Mouse (Mus musculus): ENCODE measurements at regions not wholly inside any gene's neighbourhood (a gene's known extent, or its start where the extent isn't known, plus 50 kb on each side); places are given as distances from the start of the nearest gene placed in this dataset.
A peak's percentile ranks its signal among the peaks of the same experiment; 100 is the strongest.

- no peaks in the 10 kb centered on the region; the same call in 1 of the 2 replicates for H3K27me3 ChIP-seq (ENCODE audit: control insufficient read depth, insufficient read depth, low read length)
Observed at GRCm38 (mm10) chr6:100025531-100025951, 261.7 kb downstream of the Rybp start.

GRCm38 (mm10) chr6:100023434-100024095 is 263.7 kb downstream of the Rybp start:
- intact Hi-C loops (cut with DNase I) = no loop called here
- H3K4me3 ChIP-seq = no peak overlapping the region
- H3K4me1 ChIP-seq (ENCODE audit: control insufficient read depth, insufficient read depth, low read length) = no peaks in the 10 kb centered on the region
- WGBS = 83% methylated on average over 7 of the region's 7 CpGs
- H3K79me2 ChIP-seq (replicated peaks; ENCODE audit: control insufficient read depth, insufficient read depth, low read length) = no peaks in the 10 kb centered on the region
- H3K9ac ChIP-seq (ENCODE audit: low read depth, low read length) = no peak overlapping the region
- no peak overlapping the region for H3K27ac ChIP-seq
- no peaks in the 10 kb centered on the region for H3K36me3 ChIP-seq (ENCODE audit: control insufficient read depth, insufficient read depth, low read length)
- H3K27me3 ChIP-seq (ENCODE audit: control insufficient read depth, insufficient read depth, low read length) = no peaks in the 10 kb centered on the region; the same call in 1 of the 2 replicates
- TF ChIP-seq EP300 (IDR thresholded peaks at IDR 0.05; ENCODE audit: insufficient read depth, low read depth, low read length) = no peak
- no peak for TF ChIP-seq POLR2A (IDR thresholded peaks at IDR 0.05; ENCODE audit: insufficient read depth, low read depth, low read length)
- TF ChIP-seq CTCF (IDR thresholded peaks at IDR 0.05) = no peak
- no peak for DNase-seq

More at GRCm38 (mm10) chr6:100025531-100025951, 261.7 kb downstream of the Rybp start:
- Histone ChIP-seq H3K36me3 (ENCODE audit: control insufficient read depth, insufficient read depth, low read length) (no peaks in the 10 kb centered on the region), H3K4me1 (ENCODE audit: control insufficient read depth, insufficient read depth, low read length) (no peaks in the 10 kb centered on the region), H3K27ac (no peak overlapping the region), H3K79me2 (replicated peaks; ENCODE audit: control insufficient read depth, insufficient read depth, low read length) (no peaks in the 10 kb centered on the region), H3K9ac (ENCODE audit: low read depth, low read length) (no peak overlapping the region), H3K4me3 (no peak overlapping the region)
- DNase-seq = no peak
- intact Hi-C loops (cut with DNase I) = no loop called here
- WGBS = 81% methylated on average over 5 of the region's 5 CpGs
- TF ChIP-seq EP300 (IDR thresholded peaks at IDR 0.05; ENCODE audit: insufficient read depth, low read depth, low read length) (no peak), POLR2A (IDR thresholded peaks at IDR 0.05; ENCODE audit: insufficient read depth, low read depth, low read length) (no peak), CTCF (IDR thresholded peaks at IDR 0.05) (no peak)

DNA sequence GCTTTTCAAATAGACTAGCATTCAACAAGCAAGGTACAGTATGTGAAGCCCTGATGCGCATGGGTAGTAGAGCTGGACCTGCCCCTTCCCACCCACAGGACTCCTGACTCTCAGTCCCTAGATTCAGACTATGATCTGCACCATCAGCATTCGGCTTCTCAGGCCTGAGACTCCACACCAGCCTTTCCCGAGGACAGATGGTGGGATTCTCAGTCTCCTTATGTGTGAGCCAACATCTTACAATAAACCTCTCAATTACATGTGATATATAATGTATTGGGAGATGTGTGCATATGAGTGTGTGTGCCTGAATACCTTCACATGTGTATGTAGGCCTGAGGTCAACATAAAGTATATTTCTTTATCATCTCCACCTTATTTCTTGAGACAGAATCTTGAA is 268.3 kb downstream of the Rybp start:
- Histone ChIP-seq H3K27me3 (ENCODE audit: control insufficient read depth, insufficient read depth, low read length) (no peaks in the 10 kb centered on the region; the same call in 1 of the 2 replicates), H3K27ac (no peak overlapping the region), H3K36me3 (ENCODE audit: control insufficient read depth, insufficient read depth, low read length) (no peaks in the 10 kb centered on the region), H3K9ac (ENCODE audit: low read depth, low read length) (no peak overlapping the region), H3K4me1 (ENCODE audit: control insufficient read depth, insufficient read depth, low read length) (peaks cover 2% of the 10 kb centered on the region; the same call in 1 of the 2 replicates), H3K4me3 (no peak overlapping the region), H3K79me2 (replicated peaks; ENCODE audit: control insufficient read depth, insufficient read depth, low read length) (no peaks in the 10 kb centered on the region)
- intact Hi-C loops (cut with DNase I) = loop anchor here (5.0 kb wide), 1 partner anchor 33 kb away; no protein-coding TSS in a partner anchor
- WGBS = 78% methylated on average over 3 of the region's 3 CpGs
- TF ChIP-seq EP300 (IDR thresholded peaks at IDR 0.05; ENCODE audit: insufficient read depth, low read depth, low read length) = no peak
- no peak for TF ChIP-seq CTCF (IDR thresholded peaks at IDR 0.05)
- TF ChIP-seq POLR2A (IDR thresholded peaks at IDR 0.05; ENCODE audit: insufficient read depth, low read depth, low read length) = no peak
- no peak for DNase-seq

GRCm38 (mm10) chr6:100013949-100014348 is 273.3 kb downstream of the Rybp start:
- no peaks in the 10 kb centered on the region for H3K27me3 ChIP-seq (ENCODE audit: control insufficient read depth, insufficient read depth, low read length)
- intact Hi-C loops (cut with DNase I) = no loop called here

GRCm38 (mm10) chr6:100011520-100012062 is 275.7 kb downstream of the Rybp start:
- Histone ChIP-seq H3K27ac (no peak overlapping the region), H3K27me3 (ENCODE audit: control insufficient read depth, insufficient read depth, low read length) (no peaks in the 10 kb centered on the region)

More at GRCm38 (mm10) chr6:100013949-100014348, 273.3 kb downstream of the Rybp start:
- H3K9ac ChIP-seq (ENCODE audit: low read depth, low read length) = no peak overlapping the region
- peaks cover 6% of the 10 kb centered on the region; the same call in 1 of the 2 replicates for H3K4me1 ChIP-seq (ENCODE audit: control insufficient read depth, insufficient read depth, low read length)
- H3K79me2 ChIP-seq (replicated peaks; ENCODE audit: control insufficient read depth, insufficient read depth, low read length) = no peaks in the 10 kb centered on the region
- 42% methylated on average over 6 of the region's 6 CpGs for WGBS
- TF ChIP-seq POLR2A (IDR thresholded peaks at IDR 0.05; ENCODE audit: insufficient read depth, low read depth, low read length) (no peak), EP300 (IDR thresholded peaks at IDR 0.05; ENCODE audit: insufficient read depth, low read depth, low read length) (no peak), CTCF (IDR thresholded peaks at IDR 0.05) (no peak)
- no peaks in the 10 kb centered on the region for H3K36me3 ChIP-seq (ENCODE audit: control insufficient read depth, insufficient read depth, low read length)
- peak; percentile 35 for DNase-seq
- H3K27ac ChIP-seq = no peak overlapping the region
- no peak overlapping the region for H3K4me3 ChIP-seq

More at GRCm38 (mm10) chr6:100011520-100012062, 275.7 kb downstream of the Rybp start:
- intact Hi-C loops (cut with DNase I) = no loop called here
- WGBS = 5% methylated on average over 17 of the region's 17 CpGs
- no peak overlapping the region for H3K4me3 ChIP-seq
- H3K9ac ChIP-seq (ENCODE audit: low read depth, low read length) = no peak overlapping the region
- TF ChIP-seq POLR2A (IDR thresholded peaks at IDR 0.05; ENCODE audit: insufficient read depth, low read depth, low read length) (no peak), CTCF (IDR thresholded peaks at IDR 0.05) (no peak), EP300 (IDR thresholded peaks at IDR 0.05; ENCODE audit: insufficient read depth, low read depth, low read length) (peak; percentile 79; the same call in 1 of the 2 replicates)
- no peaks in the 10 kb centered on the region for H3K79me2 ChIP-seq (replicated peaks; ENCODE audit: control insufficient read depth, insufficient read depth, low read length)
- peaks cover 6% of the 10 kb centered on the region; the same call in 1 of the 2 replicates for H3K4me1 ChIP-seq (ENCODE audit: control insufficient read depth, insufficient read depth, low read length)
- no peaks in the 10 kb centered on the region for H3K36me3 ChIP-seq (ENCODE audit: control insufficient read depth, insufficient read depth, low read length)
- peak; percentile 73 to 84 for DNase-seq
